Mouse (Mus musculus): ENCODE results near the gene Slc9a8.

DNA sequence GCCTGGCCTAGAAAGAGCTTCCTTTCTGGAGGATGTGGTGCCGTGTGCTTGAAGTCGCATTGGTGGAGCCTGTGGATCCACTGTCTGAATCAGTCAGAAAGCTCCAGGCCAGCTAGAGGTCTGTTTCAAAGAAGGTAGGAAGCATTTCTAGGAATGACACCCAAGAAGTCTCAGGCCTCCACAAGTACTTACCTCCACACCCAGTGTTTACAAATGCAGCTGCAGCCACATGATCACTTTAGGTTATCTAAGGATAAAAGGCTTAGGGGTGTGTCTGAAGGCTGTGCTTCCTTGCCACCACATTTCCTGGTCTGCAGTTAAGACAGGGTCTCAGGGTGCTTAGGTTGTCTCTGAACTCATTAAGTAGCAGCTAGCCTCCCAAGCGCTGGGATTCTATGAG lies 3.0 kb downstream of the Slc9a8 start:
- TF ChIP-seq CTCF (IDR thresholded peaks at IDR 0.05; ENCODE audit: extremely low read depth, insufficient read length, insufficient replicate concordance, low read depth, low read length): no peak
- TF ChIP-seq POLR2A (IDR thresholded peaks at IDR 0.05; ENCODE audit: low read depth, low read length): no peak

All from small intestine, adult 2 months (tissue).